Mouse (Mus musculus) urinary bladder, postnatal 14 days (tissue): Measurements from ENCODE around the gene Stn1.

ENCODE experiments used
- DNase-seq: peaks from one replicate; pipeline ENCODE4 v3.0.0; 2021; ENCODE audit warnings: low spot score

Stn1 gene

DNA sequence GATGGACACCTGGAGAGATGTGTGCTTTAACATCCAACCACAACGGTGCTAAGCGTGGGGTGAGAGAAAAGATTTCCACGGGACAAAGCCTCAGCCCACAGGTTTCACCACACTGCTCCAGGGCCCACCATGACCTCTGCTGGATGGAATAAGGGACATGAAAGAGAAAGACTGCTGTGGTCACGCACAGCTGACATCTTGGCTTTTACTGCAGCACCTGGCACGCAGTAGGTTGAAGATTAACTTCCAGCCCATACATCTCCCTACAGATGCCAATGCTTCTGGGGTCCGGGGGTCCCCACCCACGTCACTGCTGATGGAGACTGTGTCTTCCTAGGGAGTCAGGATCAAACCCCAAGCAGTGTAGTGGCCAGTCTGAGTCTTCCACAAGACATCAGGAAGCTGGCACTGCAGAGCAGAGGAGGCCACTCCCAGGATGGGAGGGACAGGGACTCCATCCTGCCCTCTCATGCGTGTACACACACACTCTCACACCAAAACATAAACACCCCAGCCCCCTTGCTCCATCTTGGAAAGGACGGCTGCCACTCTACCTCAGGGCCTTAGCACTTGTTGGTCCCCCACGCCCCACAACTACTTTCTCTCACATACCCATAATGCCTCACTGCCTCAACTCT is 85.7 kb downstream of the Stn1 start:
- DNase-seq = no peak
